Mouse (Mus musculus) liver, postnatal 0 days (tissue): ENCODE measurements at regions not wholly inside any gene's neighbourhood (a gene's known extent, or its start where the extent isn't known, plus 50 kb on each side); places are given as distances from the start of the nearest gene placed in this dataset.

Experiments
- ATAC-seq: fragments of 200-750 bp; cut with Nextera tagmentation; 2 replicates; pipeline ENCODE4 v1.8.0; 2017; ENCODE audit warnings: mild to moderate bottlenecking, moderate library complexity
- DNase-seq: peaks from one replicate; pipeline ENCODE4 v3.0.0-alpha.2; 2016
- H3K27ac ChIP-seq: fragments of 300-500 bp; sonication (generic); 2 replicates; pipeline ENCODE4 v1.5.1; 2014; ENCODE audit warnings: antibody characterized with exemption, moderate library complexity, mild to moderate bottlenecking, low read depth
- H3K27me3 ChIP-seq: fragments of 300-500 bp; sonication (generic); 2 replicates; pipeline ENCODE4 v1.6.1; 2014; ENCODE audit warnings: low read length, control low read depth, mixed read lengths; ENCODE audit not compliant: insufficient read depth
- H3K36me3 ChIP-seq: fragments of 300-500 bp; sonication (generic); replicated peaks from 2 replicates; pipeline ENCODE4 v1.6.1; 2014; ENCODE audit warnings: mild to moderate bottlenecking, control low read depth, low read length, moderate library complexity, mixed read lengths; ENCODE audit not compliant: insufficient read depth
- H3K4me1 ChIP-seq: fragments of 300-500 bp; sonication (generic); 2 replicates; pipeline ENCODE4 v1.6.1; 2014; ENCODE audit warnings: antibody characterized with exemption, mild to moderate bottlenecking, control low read depth; ENCODE audit not compliant: insufficient read depth
- H3K4me2 ChIP-seq: fragments of 300-500 bp; sonication (generic); 2 replicates; pipeline ENCODE4 v1.6.1; 2014; ENCODE audit warnings: low read depth, mild to moderate bottlenecking, low read length, moderate library complexity, mixed read lengths
- H3K4me3 ChIP-seq: fragments of 300-500 bp; sonication (generic); 2 replicates; pipeline ENCODE4 v1.5.1; 2014; ENCODE audit warnings: low read depth, low read length
- H3K9ac ChIP-seq: fragments of 300-500 bp; sonication (generic); replicated peaks from 2 replicates; pipeline ENCODE4 v1.6.1; 2014; ENCODE audit warnings: mild to moderate bottlenecking, moderate library complexity
- H3K9me3 ChIP-seq: fragments of 300-500 bp; sonication (generic); 2 replicates; pipeline ENCODE4 v1.6.1; 2016; ENCODE audit warnings: mild to moderate bottlenecking, control low read depth, low read length, mixed read lengths
- CTCF ChIP-seq: sonication (generic); IDR thresholded peaks from 2 replicates; pipeline ENCODE4 v1.5.1; 2016; ENCODE audit warnings: antibody characterized with exemption, low read depth
- EP300 ChIP-seq: IDR thresholded peaks from 2 replicates; pipeline ENCODE4 v1.6.1; 2016; ENCODE audit warnings: antibody characterized with exemption, low read depth, mild to moderate bottlenecking
- WGBS: fragments of 180-500 bp; shearing (Covaris S2); extraction: QIAGEN DNeasy Blood & Tissue Kit; methylation state at CpG from one replicate; pipeline ENCODE4 v1.1.7; 2014; ENCODE audit not compliant: insufficient replicate concordance; 5-methylcytosine and 5-hydroxymethylcytosine counted together

DNA sequence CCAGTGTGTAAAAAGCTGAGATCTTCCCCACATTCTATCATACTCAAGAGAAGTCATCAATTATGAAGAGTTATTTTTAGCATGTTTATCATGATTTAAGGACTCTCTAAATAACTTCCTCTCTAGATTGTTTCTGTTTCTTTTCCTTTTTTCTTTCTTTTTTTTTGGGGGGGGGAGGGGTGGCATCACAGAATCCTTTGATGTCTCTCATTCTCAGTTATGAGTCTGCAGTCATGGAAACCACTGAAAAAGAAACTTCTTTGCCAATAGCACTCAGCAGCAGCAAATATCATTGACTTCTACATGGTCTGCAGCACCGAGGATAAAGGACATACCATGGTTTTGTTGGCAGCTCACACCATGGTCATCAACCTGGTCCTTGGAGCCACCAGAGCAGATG, 654.8 kb upstream of the Cntn5 start:
- Histone ChIP-seq H3K27ac (no peak overlapping the region), H3K4me2 (no peak overlapping the region), H3K9me3 (no peaks in the 10 kb centered on the region), H3K27me3 (no peaks in the 10 kb centered on the region), H3K4me3 (no peak overlapping the region), H3K4me1 (no peaks in the 10 kb centered on the region), H3K36me3 (no peaks in the 10 kb centered on the region), H3K9ac (no peak overlapping the region)
- 69% methylated on average over 1 of the region's 1 CpGs for WGBS
- DNase-seq, result no peak
- TF ChIP-seq EP300, result no peak
- no peak for TF ChIP-seq CTCF
- no peak for ATAC-seq

DNA sequence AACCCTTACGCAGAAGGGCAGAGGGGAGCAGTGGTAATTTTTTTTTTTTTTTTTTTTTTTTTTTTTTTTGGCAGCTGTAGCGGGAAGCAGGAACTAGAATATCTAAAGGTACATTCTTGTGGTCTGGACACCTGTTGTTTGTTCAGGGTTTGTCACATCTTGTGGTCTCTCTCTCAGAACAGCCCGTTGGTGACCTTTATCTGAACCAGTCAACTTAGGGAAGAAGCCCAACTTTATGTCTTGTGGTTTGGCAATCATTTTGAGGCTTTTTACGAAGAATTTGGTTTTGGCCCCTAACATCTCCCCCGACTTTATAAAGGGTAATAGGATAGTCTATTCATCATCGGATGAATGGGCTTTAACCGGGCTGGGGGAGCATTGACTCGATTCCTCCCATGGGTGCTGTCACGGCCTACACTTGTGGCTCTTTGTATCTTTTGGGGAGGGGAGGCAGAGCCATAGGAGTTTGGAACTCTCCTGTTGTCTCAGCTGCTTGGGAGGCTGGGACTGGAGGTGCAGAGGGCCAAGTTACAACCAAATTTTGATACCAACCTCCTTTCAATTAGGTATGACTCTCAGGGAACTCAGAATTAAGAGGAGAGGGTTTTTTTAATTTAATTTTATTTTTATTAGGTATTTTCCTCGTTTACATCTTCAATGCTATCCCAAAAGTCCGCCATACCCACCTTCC, 609.4 kb upstream of the Cntn5 start:
- 60% methylated on average over 11 of the region's 11 CpGs for WGBS

More for the DNA sequence above, 609.4 kb upstream of the Cntn5 start:
- no peak overlapping the region for H3K9ac ChIP-seq
- no peaks in the 10 kb centered on the region for H3K9me3 ChIP-seq
- no peak overlapping the region for H3K4me2 ChIP-seq
- H3K27ac ChIP-seq, result no peak overlapping the region
- DNase-seq (peak; percentile 11), ATAC-seq (peak; percentile 74)
- TF ChIP-seq EP300, result 0 out of 2 replicates have a peak, but pooled peaks have one; percentile 20
- no peak for TF ChIP-seq CTCF
- H3K4me3 ChIP-seq, result no peak overlapping the region
- no peaks in the 10 kb centered on the region for H3K27me3 ChIP-seq
- H3K36me3 ChIP-seq, result no peaks in the 10 kb centered on the region
- no peaks in the 10 kb centered on the region for H3K4me1 ChIP-seq
